Comparison of ENCODE assay signal across 9 mouse cellular contexts in genomic region chr9:63151072-63151870, GRCm38 (mm10). TPM values are rescaled to one million over a fixed set of nuclear protein-coding genes. Genes with fewer than 3 reads are reported as not detected.
DNase-seq lines count a peak whose midpoint lies in the region; ATAC-seq lines count a peak whose summit lies in the region.
"Had no signal": no experiment of that assay in that cellular context is flagged by ENCODE, and none has a peak within 500 bp of the region (broad histone marks: within the 10 kb centered on the region; RNA-seq: fewer than 3 reads in every experiment).

No protein-coding gene starts in this region.

- H3K4me2 ChIP-seq in midbrain, embryonic 13.5 days (replicated peaks) = no peak overlapping the region
- H3K4me2 ChIP-seq in neural tube, embryonic 14.5 days (ENCODE audit: low read depth, low read length) = peak overlapping the region; percentile 67

- 0 out of 2 replicates have a peak overlapping the region, but pooled peaks have one; percentile 14 for H3K4me3 ChIP-seq in midbrain, embryonic 10.5 days
- no peak overlapping the region for H3K4me3 ChIP-seq in midbrain, embryonic 13.5 days (replicated peaks)
- peak overlapping the region; percentile 13; the same call in 1 of the 2 replicates for H3K4me3 ChIP-seq in embryonic facial prominence, embryonic 10.5 days
- 0 out of 2 replicates have a peak overlapping the region, but pooled peaks have one; percentile 4 for H3K4me3 ChIP-seq in neural tube, embryonic 14.5 days (ENCODE audit: low read depth, low read length)

- peak; percentile 83 for DNase-seq in midbrain, embryonic 10.5 days (ENCODE audit: low spot score)
- peak; percentile 89 for DNase-seq in embryonic facial prominence, embryonic 10.5 days (ENCODE audit: low spot score)
- DNase-seq in large intestine, adult 2 months (ENCODE audit: low read depth, low spot score) = peak; percentile 8
- DNase-seq in left cerebral cortex, adult 9 months (ENCODE audit: low spot score in 2 of 2) = no peak

- no peaks in the 10 kb centered on the region for H3K36me3 ChIP-seq in midbrain, embryonic 10.5 days
- no peaks in the 10 kb centered on the region for H3K36me3 ChIP-seq in midbrain, embryonic 13.5 days
- H3K36me3 ChIP-seq in embryonic facial prominence, embryonic 10.5 days (replicated peaks) = no peaks in the 10 kb centered on the region
- H3K36me3 ChIP-seq in neural tube, embryonic 14.5 days (ENCODE audit: control insufficient read depth, insufficient read depth, low read length) = no peaks in the 10 kb centered on the region

- H3K9me3 ChIP-seq in midbrain, embryonic 10.5 days (replicated peaks) = no peaks in the 10 kb centered on the region; the same call in 1 of the 2 replicates
- no peaks in the 10 kb centered on the region for H3K9me3 ChIP-seq in midbrain, embryonic 13.5 days
- H3K9me3 ChIP-seq in embryonic facial prominence, embryonic 10.5 days = peaks cover 5% of the 10 kb centered on the region
- H3K9me3 ChIP-seq in neural tube, embryonic 14.5 days (ENCODE audit: control insufficient read depth, low read length) = no peaks in the 10 kb centered on the region

- no peak overlapping the region for H3K27ac ChIP-seq in midbrain, embryonic 10.5 days (replicated peaks)
- H3K27ac ChIP-seq in midbrain, embryonic 13.5 days = no peak overlapping the region
- no peak overlapping the region for H3K27ac ChIP-seq in embryonic facial prominence, embryonic 10.5 days (replicated peaks)
- H3K27ac ChIP-seq in neural tube, embryonic 14.5 days (ENCODE audit: low read depth, low read length) = peak overlapping the region; percentile 55

- no peak overlapping the region for H3K9ac ChIP-seq in midbrain, embryonic 13.5 days (replicated peaks)
- H3K9ac ChIP-seq in neural tube, embryonic 14.5 days (replicated peaks; ENCODE audit: low read depth, low read length) = peak overlapping the region; percentile 28; the same call in 1 of the 2 replicates

- WGBS in midbrain, embryonic 10.5 days = 1% methylated on average over 20 of the region's 20 CpGs
- WGBS in midbrain, embryonic 13.5 days = under 1% methylated on average over 20 of the region's 20 CpGs
- 1% methylated on average over 20 of the region's 20 CpGs for WGBS in embryonic facial prominence, embryonic 10.5 days
- 4% methylated on average over 20 of the region's 20 CpGs for WGBS in large intestine, adult 2 months
- 3% methylated on average over 20 of the region's 20 CpGs for WGBS in neural tube, embryonic 14.5 days

- ATAC-seq in midbrain, embryonic 13.5 days = no peak
- peak; percentile 72 to 76; a peak in 3 of 4 replicates for ATAC-seq in hematopoietic stem cell, adult 5-6 weeks (replicated peaks in 1 of 2; ENCODE audit: insufficient read depth in 1 of 2, low FRiP score in 2 of 2, low TSS enrichment in 1 of 2, low read depth in 1 of 2, poor library complexity in 2 of 2, severe bottlenecking in 2 of 2)
- ATAC-seq in neural tube, embryonic 14.5 days (ENCODE audit: low read depth) = peak; percentile 41; the same call in 1 of the 2 replicates
- no peak for ATAC-seq in monocyte, adult 5-6 weeks (replicated peaks; ENCODE audit: insufficient number of reproducible peaks, low FRiP score, low TSS enrichment, poor library complexity, severe bottlenecking)

- peaks cover 54% of the 10 kb centered on the region for H3K4me1 ChIP-seq in midbrain, embryonic 10.5 days
- peaks cover 45% of the 10 kb centered on the region for H3K4me1 ChIP-seq in midbrain, embryonic 13.5 days (replicated peaks)
- peaks cover 41% of the 10 kb centered on the region for H3K4me1 ChIP-seq in embryonic facial prominence, embryonic 10.5 days
- H3K4me1 ChIP-seq in neural tube, embryonic 14.5 days (ENCODE audit: control insufficient read depth, insufficient read depth, low read length) = peaks cover 13% of the 10 kb centered on the region; the same call in 1 of the 2 replicates

- H3K27me3 ChIP-seq in midbrain, embryonic 10.5 days (ENCODE audit: low read depth, poor library complexity, severe bottlenecking) = peaks cover 94% of the 10 kb centered on the region
- H3K27me3 ChIP-seq in midbrain, embryonic 13.5 days = peaks cover 98% of the 10 kb centered on the region
- H3K27me3 ChIP-seq in embryonic facial prominence, embryonic 10.5 days (replicated peaks; ENCODE audit: low read depth, poor library complexity, severe bottlenecking) = peaks cover 95% of the 10 kb centered on the region
- H3K27me3 ChIP-seq in neural tube, embryonic 14.5 days (ENCODE audit: control insufficient read depth, insufficient read depth, low read length) = peaks cover 11% of the 10 kb centered on the region

RNA-seq across cellular contexts. Expression of gene Skor1, which starts 2.5 kb away (rescaled TPM):
- 0.12 TPM in 1 of 2 replicates, not detected in the other for polyA plus RNA-seq in midbrain, embryonic 10.5 days (2016; fragmentation: Nextera tagmentation; extraction: Ambion mirVana)
- 1.7 and 2.0 TPM in 2 replicates for polyA plus RNA-seq in midbrain, embryonic 13.5 days (2015; fragmentation: Nextera tagmentation; extraction: Ambion mirVana)
- polyA plus RNA-seq in embryonic facial prominence, embryonic 10.5 days (2016; fragmentation: Nextera tagmentation; extraction: Ambion mirVana) = 0.06 and 0.10 TPM in 2 replicates
- not detected in 2 replicates for total RNA-seq in hematopoietic stem cell, adult 5-6 weeks (2017)
- not detected in 2 replicates for polyA plus RNA-seq in large intestine, adult 2 months (2012; rRNA removed)
- 22.7 and 23.2 TPM in 2 replicates for polyA plus RNA-seq in neural tube, embryonic 14.5 days (2014; fragmentation: Nextera tagmentation; extraction: Ambion mirVana)
- not detected in 3 replicates for total RNA-seq in monocyte, adult 5-6 weeks (2017)
- polyA plus RNA-seq: liver, embryonic 16.5 days had no signal

Comparison
In these comparisons a context has a peak if more than half of its experiments do, and no peak if none do; other contexts are left out.
1. DNase-seq: peak in midbrain, embryonic 10.5 days (single experiment), embryonic facial prominence, embryonic 10.5 days (single experiment) and large intestine, adult 2 months (single experiment); none in left cerebral cortex, adult 9 months (0 of 2).
2. ATAC-seq: peak in hematopoietic stem cell, adult 5-6 weeks (2 of 2) and neural tube, embryonic 14.5 days (single experiment); none in midbrain, embryonic 13.5 days (single experiment) and monocyte, adult 5-6 weeks (single experiment).